Mouse (Mus musculus) MEL (cell line): ENCODE measurements around the gene Inafm2.

Source experiments
- CHD2 ChIP-seq: IDR thresholded peaks from 2 replicates; pipeline ENCODE4 v1.6.1; 2011; ENCODE audit warnings: low read length, improper control_type of control experiment
- CTCF ChIP-seq, 3 experiments: IDR thresholded peaks in 2 of 3; conservative IDR thresholded peaks in 1 of 3; 2 replicates each; pipeline ENCODE4 v1.5.1; 2011 to 2012; ENCODE audit warnings: low read length in 3 of 3, low read depth in 2 of 3, mild to moderate bottlenecking in 2 of 3, improper control_type of control experiment in 1 of 3, inconsistent platforms in 1 of 3, mixed read lengths in 1 of 3, moderate library complexity in 1 of 3; ENCODE audit not compliant: control insufficient read depth in 1 of 3, insufficient read depth in 1 of 3, poor library complexity in 1 of 3, severe bottlenecking in 1 of 3
- EP300 ChIP-seq, 2 experiments: IDR thresholded peaks; 2 replicates each; pipeline ENCODE4 v1.6.1; 2011; ENCODE audit warnings: improper control_type of control experiment in 2 of 2, low read length in 2 of 2, low read depth in 1 of 2, mild to moderate bottlenecking in 1 of 2
- GATA1 ChIP-seq: IDR thresholded peaks from 2 replicates; pipeline ENCODE4 v1.6.1; 2011; ENCODE audit warnings: low read depth, low read length, improper control_type of control experiment
- MAFK ChIP-seq: IDR thresholded peaks from 2 replicates; pipeline ENCODE4 v1.6.1; 2011; ENCODE audit warnings: low read depth, mild to moderate bottlenecking, low read length, improper control_type of control experiment, borderline replicate concordance
- POLR2AphosphoS2 ChIP-seq: IDR thresholded peaks from 2 replicates; pipeline ENCODE4 v1.6.1; 2011; ENCODE audit warnings: low read length, improper control_type of control experiment
- UBTF ChIP-seq: IDR thresholded peaks from 2 replicates; pipeline ENCODE4 v1.6.1; 2012; ENCODE audit warnings: low read depth, mild to moderate bottlenecking, inconsistent platforms, low read length, improper control_type of control experiment, moderate library complexity, borderline replicate concordance; ENCODE audit not compliant: insufficient read depth
- ZMIZ1 ChIP-seq: IDR thresholded peaks from 2 replicates; pipeline ENCODE4 v1.6.1; 2012; ENCODE audit warnings: low read depth, mild to moderate bottlenecking, inconsistent platforms, low read length, improper control_type of control experiment, moderate library complexity
- ZNF384 ChIP-seq: IDR thresholded peaks from 2 replicates; pipeline ENCODE4 v1.6.1; 2012; ENCODE audit warnings: low read depth, mild to moderate bottlenecking, inconsistent platforms, low read length, improper control_type of control experiment

DNA sequence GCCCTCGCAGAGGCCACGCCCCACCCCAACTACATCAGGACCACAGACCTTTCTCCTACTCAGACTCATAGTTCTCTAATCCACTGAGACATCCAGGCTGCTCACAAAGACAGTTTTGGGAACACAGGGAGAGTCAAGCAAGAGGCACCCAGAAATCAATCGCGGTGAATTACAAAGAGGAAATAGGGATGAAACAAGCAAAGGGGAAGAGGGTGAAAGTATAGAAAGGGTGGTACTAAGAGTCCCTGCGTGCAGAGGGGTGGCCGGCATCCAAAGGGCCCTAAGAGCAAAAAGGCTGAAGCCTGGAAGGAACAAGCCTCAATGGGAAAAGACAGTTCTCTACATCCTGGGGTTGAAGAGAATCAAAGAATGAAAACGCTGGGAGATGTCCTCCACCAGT is 937 bp upstream of the Inafm2 start:
- TF ChIP-seq GATA1 (no peak), ZNF384 (no peak), MAFK (no peak), CTCF (IDR thresholded peaks at IDR 0.05 in 2 of 3, conservative IDR thresholded peaks at IDR 0.05 in 1 of 3; ENCODE audit: control insufficient read depth in 1 of 3, insufficient read depth in 1 of 3, low read depth in 2 of 3, low read length in 3 of 3, poor library complexity in 1 of 3, severe bottlenecking in 1 of 3) (no peak), ZMIZ1 (no peak), POLR2AphosphoS2 (no peak), UBTF (no peak), EP300 (IDR thresholded peaks at IDR 0.05; ENCODE audit: low read depth in 1 of 2, low read length in 2 of 2) (no peak), CHD2 (no peak)
